Mouse (Mus musculus) heart, adult 2 months (tissue): ENCODE data around the gene Hexim2.

Source experiments
- CTCF ChIP-seq: fragments of 200-600 bp; IDR thresholded peaks from 2 replicates; pipeline ENCODE4 v1.8.1; 2022; ENCODE audit warnings: antibody characterized with exemption, mild to moderate bottlenecking, moderate library complexity
- POLR2A ChIP-seq: fragments of 200-500 bp; IDR thresholded peaks from 2 replicates; pipeline ENCODE4 v1.6.1; 2011; ENCODE audit warnings: mild to moderate bottlenecking, low read depth, low read length, control low read depth; ENCODE audit not compliant: insufficient read depth

GRCm38 (mm10) chr11:103171703-103172391 is 39.6 kb downstream of the Hexim2 start:
- TF ChIP-seq POLR2A = no peak; the same call in none of the 2 replicates
- TF ChIP-seq CTCF = no peak
